Mouse (Mus musculus): ENCODE results near the gene Trpv2. TPM values are rescaled to one million over a fixed set of nuclear protein-coding genes. Genes with fewer than 3 reads are reported as not detected.
A peak's percentile ranks its signal among the peaks of the same experiment; 100 is the strongest.

Trpv2 gene
- polyA plus RNA-seq, 1 experiment from 2014 or later, result 32.9 TPM

DNA sequence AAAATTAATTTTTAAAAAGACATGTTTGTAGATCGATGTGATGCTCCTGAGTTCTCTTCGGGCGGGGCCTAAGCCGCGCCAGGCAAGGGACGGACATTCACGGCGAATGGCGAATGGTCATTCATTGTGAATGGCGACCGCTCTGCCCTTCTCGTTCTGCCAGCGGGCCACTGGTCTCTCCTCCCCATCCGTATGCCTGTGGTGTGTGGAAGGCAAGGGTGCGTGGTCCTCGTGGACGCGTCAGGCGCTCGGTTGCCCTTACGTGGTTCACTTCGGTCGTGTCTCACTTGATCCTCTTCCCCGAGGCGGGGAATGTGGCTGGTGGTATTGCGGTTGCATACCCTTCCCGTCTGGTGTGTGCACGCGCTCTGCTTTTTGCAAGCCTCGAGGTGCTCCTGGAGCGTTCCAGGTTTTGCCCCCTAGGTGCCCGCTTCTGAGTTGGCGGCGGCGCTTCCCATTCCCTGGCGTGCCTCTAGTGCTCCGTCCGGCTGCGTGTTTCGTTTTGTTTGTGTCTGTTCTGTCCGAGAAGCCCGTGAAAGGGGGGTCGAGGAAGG lies 13.7 kb upstream of the Trpv2 start:
- H3K4me2 ChIP-seq, result peak overlapping the region; percentile 62
- no peaks in the 10 kb centered on the region for H3K9me3 ChIP-seq (replicated peaks)
- peaks cover 7% of the 10 kb centered on the region for H3K4me1 ChIP-seq
- no peaks in the 10 kb centered on the region for H3K27me3 ChIP-seq (replicated peaks)
- WGBS, result 35% methylated on average over 43 of the region's 43 CpGs
- no peak overlapping the region for H3K27ac ChIP-seq (replicated peaks)
- H3K4me3 ChIP-seq (replicated peaks), result peak overlapping the region; percentile 32
- ATAC-seq (ENCODE audit: low FRiP score), result no peak
- H3K9ac ChIP-seq (replicated peaks), result peak overlapping the region; percentile 32; the same call in 1 of the 2 replicates
- H3K36me3 ChIP-seq, result no peaks in the 10 kb centered on the region

DNA sequence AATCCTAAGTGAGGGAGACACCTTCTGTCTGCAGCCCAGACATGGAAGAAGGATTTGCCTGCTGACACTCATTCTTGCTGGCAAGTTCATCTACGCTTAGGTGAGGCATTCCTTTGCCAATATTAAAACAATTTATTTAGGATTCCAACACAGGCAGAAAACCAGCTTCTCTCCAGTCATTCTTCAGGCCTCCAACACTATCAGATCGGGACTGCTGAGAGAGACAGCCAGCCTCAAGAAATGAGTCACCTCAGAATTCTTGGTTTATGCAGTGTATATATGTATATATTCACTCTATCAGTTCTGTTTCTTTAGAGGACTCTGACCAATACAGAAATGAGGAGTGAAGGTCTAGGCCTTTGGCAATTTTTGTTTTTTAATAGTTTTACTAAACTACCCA lies 10.7 kb upstream of the Trpv2 start:
- no peaks in the 10 kb centered on the region for H3K36me3 ChIP-seq
- no peak for ATAC-seq (ENCODE audit: low FRiP score)
- H3K4me3 ChIP-seq (replicated peaks), result no peak overlapping the region
- peaks cover 6% of the 10 kb centered on the region; the same call in 1 of the 2 replicates for H3K4me1 ChIP-seq
- no peak overlapping the region for H3K27ac ChIP-seq (replicated peaks)
- WGBS, result 95% methylated on average over 2 of the region's 2 CpGs
- H3K9ac ChIP-seq (replicated peaks), result no peak overlapping the region
- no peaks in the 10 kb centered on the region for H3K27me3 ChIP-seq (replicated peaks)
- H3K9me3 ChIP-seq (replicated peaks), result no peaks in the 10 kb centered on the region
- H3K4me2 ChIP-seq, result no peak overlapping the region

DNA sequence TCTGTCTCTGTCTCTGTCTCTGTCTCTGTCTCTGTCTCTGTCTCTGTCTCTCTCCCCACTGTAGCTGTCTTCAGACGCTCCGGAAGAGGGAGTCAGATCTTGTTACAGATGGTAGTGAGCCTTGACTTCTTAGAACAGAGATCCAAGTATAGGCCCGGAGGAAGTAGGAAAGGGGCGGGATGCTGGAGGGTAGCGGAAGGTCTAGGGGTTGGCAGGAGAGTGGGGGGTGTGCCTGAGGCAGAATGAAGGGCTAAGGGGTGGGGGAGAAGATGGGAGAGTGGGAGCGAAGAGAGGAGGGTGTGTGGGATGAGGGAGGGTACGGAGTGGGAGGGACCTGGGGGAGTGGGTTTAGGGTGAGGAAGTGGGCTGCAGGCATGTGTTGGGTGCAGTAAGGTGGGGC lies 8.5 kb upstream of the Trpv2 start:
- Histone ChIP-seq H3K27ac (replicated peaks) (no peak overlapping the region), H3K4me1 (peaks cover 1% of the 10 kb centered on the region; the same call in 1 of the 2 replicates), H3K4me3 (replicated peaks) (no peak overlapping the region), H3K9me3 (replicated peaks) (no peaks in the 10 kb centered on the region), H3K36me3 (no peaks in the 10 kb centered on the region), H3K9ac (replicated peaks) (no peak overlapping the region), H3K4me2 (no peak overlapping the region), H3K27me3 (replicated peaks) (no peaks in the 10 kb centered on the region)
- ATAC-seq (ENCODE audit: low FRiP score), result no peak
- WGBS, result 78% methylated on average over 7 of the region's 7 CpGs

DNA sequence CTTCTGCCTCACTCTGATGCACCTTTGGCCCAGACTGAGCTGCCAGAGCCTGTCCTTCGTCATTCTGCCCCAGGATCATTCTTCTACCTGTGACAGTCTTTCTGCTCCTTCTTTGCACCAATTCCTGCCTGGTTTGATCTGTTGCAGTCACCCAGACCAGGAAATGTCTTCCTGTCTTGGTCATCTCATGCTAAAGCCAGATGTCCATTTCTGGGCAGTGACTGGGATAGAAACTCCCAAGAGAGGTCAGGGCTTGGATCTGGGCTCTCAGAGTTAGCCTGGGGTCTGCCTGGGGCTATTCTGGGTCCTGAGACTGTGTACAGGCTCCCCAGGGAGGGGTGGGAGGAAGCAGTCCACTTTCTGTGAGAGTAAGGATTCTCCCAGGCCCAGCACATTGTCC lies 8.1 kb upstream of the Trpv2 start:
- no peaks in the 10 kb centered on the region for H3K4me1 ChIP-seq
- no peak for ATAC-seq (ENCODE audit: low FRiP score)
- H3K9ac ChIP-seq (replicated peaks), result no peak overlapping the region
- H3K9me3 ChIP-seq (replicated peaks), result no peaks in the 10 kb centered on the region
- H3K4me2 ChIP-seq, result no peak overlapping the region
- H3K27ac ChIP-seq (replicated peaks), result no peak overlapping the region
- WGBS, result 60% methylated on average over 1 of the region's 1 CpGs
- H3K36me3 ChIP-seq, result no peaks in the 10 kb centered on the region
- no peak overlapping the region for H3K4me3 ChIP-seq (replicated peaks)
- H3K27me3 ChIP-seq (replicated peaks), result no peaks in the 10 kb centered on the region

DNA sequence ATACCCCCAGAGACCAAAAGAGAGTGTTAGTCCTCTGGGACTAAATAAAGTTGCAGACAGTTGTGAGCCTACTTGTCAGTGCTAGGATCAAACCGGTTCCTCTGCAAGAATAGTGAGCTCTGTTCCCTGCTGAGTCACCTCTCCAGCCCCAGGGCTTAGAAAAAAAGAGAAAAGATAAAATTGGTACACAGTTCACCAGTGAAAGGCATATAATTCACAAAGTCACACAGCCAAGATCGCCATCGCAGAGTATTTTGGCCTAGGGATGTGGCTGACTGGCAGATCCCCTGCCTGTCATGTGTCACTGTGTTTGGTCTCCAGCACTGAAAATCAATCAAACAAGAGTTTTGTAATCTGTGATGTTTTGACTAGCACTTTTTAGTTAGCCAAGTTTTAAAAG lies 6.0 kb upstream of the Trpv2 start:
- Histone ChIP-seq H3K4me1 (no peaks in the 10 kb centered on the region), H3K27ac (replicated peaks) (no peak overlapping the region), H3K4me3 (replicated peaks) (no peak overlapping the region), H3K4me2 (no peak overlapping the region), H3K36me3 (no peaks in the 10 kb centered on the region), H3K9me3 (replicated peaks) (no peaks in the 10 kb centered on the region), H3K27me3 (replicated peaks) (no peaks in the 10 kb centered on the region), H3K9ac (replicated peaks) (no peak overlapping the region)
- 78% methylated on average over 3 of the region's 3 CpGs for WGBS
- ATAC-seq (ENCODE audit: low FRiP score), result no peak

DNA sequence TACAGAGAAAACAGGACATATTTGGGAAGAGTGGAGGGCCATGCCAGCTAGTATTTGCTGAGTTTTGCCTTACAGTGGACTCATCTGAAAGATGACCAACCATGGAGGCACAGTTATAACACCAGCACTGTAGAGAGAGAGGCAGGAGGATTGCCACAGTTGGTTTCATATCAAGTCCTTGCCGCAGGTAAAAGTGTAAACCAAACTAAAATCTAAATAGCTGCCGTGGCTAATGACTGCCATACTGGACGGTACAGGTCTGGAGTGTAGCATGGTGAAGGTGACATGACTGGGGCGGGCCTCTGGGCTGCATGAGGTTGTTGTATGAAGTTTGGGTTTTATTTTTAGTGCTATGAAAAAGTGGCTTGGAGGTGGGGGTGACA lies 408 bp downstream of the Trpv2 start:
- H3K9ac ChIP-seq (replicated peaks), result no peak overlapping the region
- peaks cover 10% of the 10 kb centered on the region; the same call in 1 of the 2 replicates for H3K36me3 ChIP-seq
- WGBS, result 90% methylated on average over 4 of the region's 4 CpGs
- H3K27me3 ChIP-seq (replicated peaks), result no peaks in the 10 kb centered on the region
- ATAC-seq (ENCODE audit: low FRiP score), result no peak
- no peak overlapping the region for H3K4me3 ChIP-seq (replicated peaks)
- peak overlapping the region; percentile 86; the same call in 1 of the 2 replicates for H3K4me2 ChIP-seq
- peaks cover 24% of the 10 kb centered on the region for H3K4me1 ChIP-seq
- H3K9me3 ChIP-seq (replicated peaks), result no peaks in the 10 kb centered on the region
- no peak overlapping the region for H3K27ac ChIP-seq (replicated peaks)

DNA sequence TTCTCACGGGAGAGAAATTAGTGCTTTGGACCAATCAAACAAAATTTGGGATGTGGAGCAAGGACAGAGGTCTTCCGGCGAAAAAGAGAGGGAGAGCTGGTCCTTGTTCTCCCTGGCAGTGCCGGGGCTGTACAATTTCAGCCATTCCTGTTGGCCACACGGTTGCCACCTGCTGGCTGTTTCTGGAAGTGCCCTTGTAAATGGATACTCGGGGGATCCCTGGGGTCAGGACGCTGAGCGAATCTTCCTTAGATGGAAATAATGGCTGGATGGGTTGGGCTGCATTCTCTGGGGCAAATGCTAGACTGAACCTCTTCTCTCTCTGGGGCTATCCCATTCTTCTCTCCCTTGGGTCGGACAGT lies 992 bp downstream of the Trpv2 start:
- Histone ChIP-seq H3K9me3 (replicated peaks) (no peaks in the 10 kb centered on the region), H3K27ac (replicated peaks) (peak overlapping the region; percentile 80), H3K4me2 (peak overlapping the region; percentile 86), H3K4me3 (replicated peaks) (peak overlapping the region; percentile 59), H3K27me3 (replicated peaks) (no peaks in the 10 kb centered on the region), H3K36me3 (peaks cover 10% of the 10 kb centered on the region; the same call in 1 of the 2 replicates), H3K4me1 (peaks cover 24% of the 10 kb centered on the region), H3K9ac (replicated peaks) (peak overlapping the region; percentile 61)
- ATAC-seq (ENCODE audit: low FRiP score), result peak; percentile 76
- WGBS, result 2% methylated on average over 9 of the region's 9 CpGs

DNA sequence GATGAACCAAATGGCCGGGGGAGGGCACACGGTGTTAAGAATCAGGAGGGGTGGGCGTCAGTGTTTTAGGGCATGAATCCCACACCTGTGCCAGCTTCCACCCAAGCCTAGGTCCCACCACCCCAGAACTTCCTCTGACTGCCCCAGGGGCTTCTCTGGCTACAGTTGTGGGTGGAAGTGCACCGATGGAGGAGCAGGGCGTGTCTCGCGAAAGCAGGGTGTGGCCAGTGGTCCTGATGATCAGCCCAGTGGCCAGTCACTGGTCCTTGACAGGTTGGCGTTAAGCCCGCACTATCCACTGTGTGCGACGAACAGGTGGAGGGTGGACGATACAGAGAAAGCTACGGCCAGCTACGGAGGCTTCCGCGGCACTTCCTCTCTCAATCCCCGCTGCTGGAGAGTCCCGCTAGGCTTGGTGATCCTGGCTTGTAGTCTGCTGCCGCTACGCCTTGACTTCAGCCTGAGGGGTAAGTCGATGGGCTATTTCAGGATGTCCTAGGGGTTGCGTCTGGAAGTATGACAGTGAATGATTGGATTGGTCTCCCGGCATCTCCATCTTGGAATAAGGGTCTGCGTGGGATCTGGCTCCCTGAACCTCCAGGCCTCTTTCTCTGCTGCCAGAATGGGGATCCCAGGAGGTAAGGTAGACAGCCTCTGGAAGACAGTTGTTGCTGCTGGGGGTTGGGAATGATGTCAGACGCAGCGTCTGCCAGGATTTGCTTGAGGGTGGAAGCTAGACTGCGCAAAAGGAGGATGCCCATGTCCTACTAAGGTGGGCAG lies 1.6 kb downstream of the Trpv2 start:
- peak; percentile 85 for ATAC-seq (ENCODE audit: low FRiP score)
- Histone ChIP-seq H3K4me3 (replicated peaks) (peak overlapping the region; percentile 59), H3K36me3 (peaks cover 10% of the 10 kb centered on the region; the same call in 1 of the 2 replicates), H3K4me2 (peak overlapping the region; percentile 86), H3K9me3 (replicated peaks) (no peaks in the 10 kb centered on the region), H3K27me3 (replicated peaks) (no peaks in the 10 kb centered on the region), H3K27ac (replicated peaks) (peak overlapping the region; percentile 80), H3K4me1 (peaks cover 24% of the 10 kb centered on the region), H3K9ac (replicated peaks) (peak overlapping the region; percentile 61)
- WGBS, result 5% methylated on average over 27 of the region's 27 CpGs

DNA sequence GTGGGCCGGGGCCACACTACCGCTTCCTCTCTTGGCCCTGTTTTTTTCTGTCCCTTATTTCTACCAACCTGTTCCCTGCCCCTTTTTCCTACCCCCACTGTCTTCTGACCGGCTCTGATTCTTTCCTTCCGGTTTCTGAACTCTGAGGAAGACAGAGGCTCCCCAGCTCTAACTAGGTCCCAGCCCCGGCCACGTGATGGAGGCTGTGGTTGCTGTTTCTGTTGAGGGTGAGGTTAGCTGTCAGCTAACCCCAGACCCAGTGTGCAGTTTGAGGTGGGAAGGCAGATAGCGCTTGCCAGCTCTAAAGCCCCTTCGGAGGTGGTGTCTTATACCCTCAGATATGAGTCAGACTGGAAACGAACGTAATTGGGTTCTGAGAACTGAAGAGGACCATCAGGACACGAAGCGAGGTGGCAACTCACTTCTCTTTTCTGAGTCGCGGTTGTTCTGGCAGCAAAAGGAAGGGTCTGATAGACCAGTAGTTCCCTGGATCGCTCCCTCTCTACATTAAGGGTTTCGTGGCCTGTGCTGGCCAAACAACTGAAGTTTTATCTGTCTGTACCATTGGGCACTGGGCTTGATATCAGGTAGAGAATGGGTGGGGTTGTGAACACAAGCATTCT lies 2.4 kb downstream of the Trpv2 start:
- peak overlapping the region; percentile 61 for H3K9ac ChIP-seq (replicated peaks)
- 67% methylated on average over 16 of the region's 16 CpGs for WGBS
- peak overlapping the region; percentile 80 for H3K27ac ChIP-seq (replicated peaks)
- peak; percentile 35; the same call in 1 of the 2 replicates for ATAC-seq (ENCODE audit: low FRiP score)
- H3K4me2 ChIP-seq, result peak overlapping the region; percentile 86
- H3K36me3 ChIP-seq, result peaks cover 10% of the 10 kb centered on the region; the same call in 1 of the 2 replicates
- no peaks in the 10 kb centered on the region for H3K27me3 ChIP-seq (replicated peaks)
- peaks cover 24% of the 10 kb centered on the region for H3K4me1 ChIP-seq
- peak overlapping the region; percentile 59 for H3K4me3 ChIP-seq (replicated peaks)
- no peaks in the 10 kb centered on the region for H3K9me3 ChIP-seq (replicated peaks)

DNA sequence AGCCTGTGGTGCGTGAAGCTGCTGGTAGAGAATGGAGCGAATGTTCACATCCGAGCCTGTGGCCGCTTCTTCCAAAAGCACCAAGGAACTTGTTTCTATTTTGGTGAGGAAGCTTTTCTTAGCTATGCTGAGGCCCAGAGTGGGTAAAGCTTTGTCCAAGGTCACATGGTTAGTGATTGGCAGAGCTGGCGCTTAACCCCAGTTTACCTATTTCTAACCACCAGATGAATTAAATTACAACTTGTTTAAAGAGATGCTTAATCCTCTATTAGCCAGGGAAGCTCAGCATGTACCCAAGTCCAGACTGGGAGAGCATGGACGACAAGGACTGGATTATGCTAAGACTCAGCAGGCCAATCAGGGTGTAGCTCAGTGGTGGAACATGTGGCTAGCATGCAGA lies 8.7 kb downstream of the Trpv2 start:
- Histone ChIP-seq H3K4me2 (no peak overlapping the region), H3K27me3 (replicated peaks) (no peaks in the 10 kb centered on the region), H3K4me1 (no peaks in the 10 kb centered on the region), H3K9me3 (replicated peaks) (no peaks in the 10 kb centered on the region), H3K27ac (replicated peaks) (no peak overlapping the region), H3K9ac (replicated peaks) (no peak overlapping the region), H3K4me3 (replicated peaks) (no peak overlapping the region), H3K36me3 (peaks cover 30% of the 10 kb centered on the region)
- no peak for ATAC-seq (ENCODE audit: low FRiP score)
- 77% methylated on average over 6 of the region's 6 CpGs for WGBS

DNA sequence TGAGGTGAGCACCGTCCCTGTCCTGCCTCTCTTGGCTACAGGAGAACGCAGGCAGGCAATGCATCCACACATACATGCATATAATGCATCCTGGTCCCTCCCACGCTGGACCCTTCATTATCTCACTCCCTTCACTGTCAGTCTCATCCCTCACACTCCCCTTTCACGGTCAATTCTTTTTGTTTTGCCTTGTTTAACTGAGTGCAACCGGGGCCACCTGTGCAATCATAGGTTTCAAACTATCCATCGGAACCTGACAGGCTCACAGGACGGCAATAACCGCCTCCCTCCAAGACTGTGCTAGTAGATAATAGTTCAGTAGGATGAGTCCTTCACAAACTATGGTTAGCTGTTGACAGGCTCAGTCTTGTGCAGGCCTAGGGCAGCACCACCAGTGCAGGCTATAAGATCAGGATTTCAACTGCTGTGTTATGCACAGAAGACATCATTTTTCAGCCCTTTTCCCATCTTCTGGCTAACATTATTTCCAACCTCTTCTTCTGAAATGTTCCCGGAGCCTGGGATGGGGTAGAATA lies 10.5 kb downstream of the Trpv2 start:
- no peak overlapping the region for H3K4me3 ChIP-seq (replicated peaks)
- no peaks in the 10 kb centered on the region for H3K9me3 ChIP-seq (replicated peaks)
- H3K27ac ChIP-seq (replicated peaks), result no peak overlapping the region
- WGBS, result 77% methylated on average over 9 of the region's 9 CpGs
- no peaks in the 10 kb centered on the region for H3K4me1 ChIP-seq
- H3K36me3 ChIP-seq, result peaks cover 29% of the 10 kb centered on the region
- ATAC-seq (ENCODE audit: low FRiP score), result no peak
- H3K27me3 ChIP-seq (replicated peaks), result no peaks in the 10 kb centered on the region
- no peak overlapping the region for H3K9ac ChIP-seq (replicated peaks)
- H3K4me2 ChIP-seq, result no peak overlapping the region

DNA sequence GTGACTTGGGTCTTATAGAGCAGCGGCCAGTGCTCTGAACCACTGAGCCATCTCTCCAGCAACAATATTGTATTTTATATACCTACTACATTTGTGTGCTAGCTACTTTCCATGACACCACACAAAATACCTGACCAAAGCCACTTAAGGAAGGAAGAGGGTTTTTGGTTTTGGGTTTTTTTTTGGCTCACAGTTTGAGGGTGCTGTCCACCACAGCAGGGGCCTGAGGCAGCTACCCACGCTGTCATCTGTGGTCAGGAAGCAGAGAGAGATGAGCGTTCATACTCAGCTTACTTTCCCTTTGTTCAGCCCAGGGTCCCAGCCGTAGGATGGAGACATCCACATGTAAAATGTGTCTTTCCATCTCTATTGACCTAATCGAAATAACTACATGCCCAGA lies 12.7 kb downstream of the Trpv2 start:
- Histone ChIP-seq H3K4me2 (no peak overlapping the region), H3K36me3 (peaks cover 29% of the 10 kb centered on the region), H3K4me1 (no peaks in the 10 kb centered on the region), H3K27ac (replicated peaks) (no peak overlapping the region), H3K4me3 (replicated peaks) (no peak overlapping the region), H3K9ac (replicated peaks) (no peak overlapping the region), H3K9me3 (replicated peaks) (no peaks in the 10 kb centered on the region), H3K27me3 (replicated peaks) (no peaks in the 10 kb centered on the region)
- 88% methylated on average over 5 of the region's 5 CpGs for WGBS
- ATAC-seq (ENCODE audit: low FRiP score), result no peak

All from neural tube, embryonic 15.5 days (tissue).